Mouse (Mus musculus) midbrain, embryonic 12.5 days (tissue): Measurements from ENCODE around the gene Slfn2. TPM values are rescaled to one million over a fixed set of nuclear protein-coding genes. Genes with fewer than 3 reads are reported as not detected.
"Not testable (repeated sequence)": the region's sequence is repeated elsewhere in the genome, so short reads cannot be mapped to it uniquely, and the experiment has no call there.

Source experiments
- ATAC-seq: fragments of 200-750 bp; cut with Nextera tagmentation; 2 replicates; pipeline ENCODE4 v1.8.0; 2017; ENCODE audit warnings: low read depth, moderate TSS enrichment, moderate library complexity; ENCODE audit not compliant: low FRiP score
- H3K27ac ChIP-seq: fragments of 300-500 bp; sonication (generic); replicated peaks from 2 replicates; pipeline ENCODE4 v1.5.1; 2016; ENCODE audit warnings: mild to moderate bottlenecking
- H3K27me3 ChIP-seq: fragments of 300-500 bp; sonication (generic); 2 replicates; pipeline ENCODE4 v1.6.1; 2016; ENCODE audit warnings: mild to moderate bottlenecking
- H3K36me3 ChIP-seq: fragments of 300-500 bp; sonication (generic); 2 replicates; pipeline ENCODE4 v1.6.1; 2016
- H3K4me1 ChIP-seq: fragments of 300-500 bp; sonication (generic); 2 replicates; pipeline ENCODE4 v1.6.1; 2016
- H3K4me2 ChIP-seq: fragments of 300-500 bp; sonication (generic); replicated peaks from 2 replicates; pipeline ENCODE4 v1.6.1; 2016; ENCODE audit warnings: mild to moderate bottlenecking, moderate library complexity
- H3K4me3 ChIP-seq: fragments of 300-500 bp; sonication (generic); 2 replicates; pipeline ENCODE4 v1.5.1; 2016; ENCODE audit warnings: mild to moderate bottlenecking
- H3K9ac ChIP-seq: fragments of 300-500 bp; sonication (generic); replicated peaks from 2 replicates; pipeline ENCODE4 v1.6.1; 2016; ENCODE audit warnings: mild to moderate bottlenecking, moderate library complexity
- H3K9me3 ChIP-seq: fragments of 300-500 bp; sonication (generic); 2 replicates; pipeline ENCODE4 v1.6.1; 2016; ENCODE audit warnings: mild to moderate bottlenecking
- WGBS: fragments of 180-500 bp; shearing (Covaris S2); methylation state at CpG from one replicate; pipeline ENCODE4 v1.1.7; 2016; 5-methylcytosine and 5-hydroxymethylcytosine counted together
- polyA plus RNA-seq: library from polyadenylated mRNA; unstranded; fragments of >200 nt; fragmentation: Nextera tagmentation; extraction: Ambion mirVana; gene quantifications from 2 replicates; pipeline ENCODE4 v1.2.1, GENCODE M21; 2016

The Slfn2 gene
- polyA plus RNA-seq = 1.4 and 1.6 TPM in 2 replicates

DNA sequence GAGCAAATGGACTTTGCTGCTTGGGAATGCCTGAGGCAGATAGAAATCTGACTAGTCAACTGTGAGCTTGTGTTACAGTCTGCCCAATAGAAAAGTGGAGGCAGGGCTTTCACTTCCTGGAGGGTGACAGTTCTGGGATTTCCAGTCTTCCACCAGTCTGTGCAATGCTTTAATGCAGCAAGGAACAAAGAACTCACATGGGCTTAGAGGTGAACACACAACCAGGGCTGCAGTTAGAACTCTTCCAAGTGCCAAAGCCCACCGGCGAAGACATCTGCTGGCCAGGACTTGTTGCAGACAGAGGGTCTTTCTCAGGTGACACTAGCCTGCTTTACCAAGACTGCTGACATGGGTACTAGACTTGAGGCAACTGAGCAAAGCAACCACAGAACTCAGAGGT, at the start of gene Slfn2:
TSS of gene Slfn2 (plus strand) at position 167 of the 400 bp plus-strand sequence.
- Histone ChIP-seq H3K4me2 (no peak within 1 kb of the TSS), H3K4me3 (no peak within 1 kb of the TSS), H3K27me3 (no peaks in the 10 kb centered on the region), H3K9me3 (no peaks in the 10 kb centered on the region), H3K27ac (no peak within 1 kb of the TSS), H3K36me3 (no peaks in the 10 kb centered on the region), H3K9ac (no peak within 1 kb of the TSS), H3K4me1 (0 out of 2 replicates have a peak, but pooled peaks cover 4% of the 10 kb centered on the region)
- WGBS = 77% methylated on average over 2 of the region's 2 CpGs
- ATAC-seq = no peak

DNA sequence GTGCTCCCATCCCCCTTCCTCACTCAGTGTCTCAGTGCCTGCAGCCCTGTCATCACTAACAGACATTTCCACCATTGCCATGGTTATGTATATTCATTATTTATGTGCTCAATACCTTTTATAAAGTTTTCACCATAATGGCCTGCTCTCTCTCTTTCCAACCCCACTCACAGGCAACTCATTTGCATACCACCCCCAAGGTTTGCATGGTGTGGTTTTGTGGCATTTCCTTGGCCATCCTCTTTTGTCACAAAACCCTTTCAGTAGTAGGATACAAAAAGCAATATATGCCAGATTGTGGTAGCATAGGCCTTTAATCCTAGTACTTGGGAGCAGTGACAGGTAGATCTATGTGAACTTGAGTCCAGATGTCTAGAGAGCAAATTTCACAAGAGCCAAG, 48.8 kb upstream of the Slfn2 start:
- Histone ChIP-seq H3K4me2 (no peak overlapping the region), H3K9ac (no peak overlapping the region), H3K27me3 (no peaks in the 10 kb centered on the region), H3K27ac (no peak overlapping the region), H3K36me3 (no peaks in the 10 kb centered on the region), H3K9me3 (no peaks in the 10 kb centered on the region), H3K4me1 (no peaks in the 10 kb centered on the region), H3K4me3 (no peak overlapping the region)
- ATAC-seq = no peak

DNA sequence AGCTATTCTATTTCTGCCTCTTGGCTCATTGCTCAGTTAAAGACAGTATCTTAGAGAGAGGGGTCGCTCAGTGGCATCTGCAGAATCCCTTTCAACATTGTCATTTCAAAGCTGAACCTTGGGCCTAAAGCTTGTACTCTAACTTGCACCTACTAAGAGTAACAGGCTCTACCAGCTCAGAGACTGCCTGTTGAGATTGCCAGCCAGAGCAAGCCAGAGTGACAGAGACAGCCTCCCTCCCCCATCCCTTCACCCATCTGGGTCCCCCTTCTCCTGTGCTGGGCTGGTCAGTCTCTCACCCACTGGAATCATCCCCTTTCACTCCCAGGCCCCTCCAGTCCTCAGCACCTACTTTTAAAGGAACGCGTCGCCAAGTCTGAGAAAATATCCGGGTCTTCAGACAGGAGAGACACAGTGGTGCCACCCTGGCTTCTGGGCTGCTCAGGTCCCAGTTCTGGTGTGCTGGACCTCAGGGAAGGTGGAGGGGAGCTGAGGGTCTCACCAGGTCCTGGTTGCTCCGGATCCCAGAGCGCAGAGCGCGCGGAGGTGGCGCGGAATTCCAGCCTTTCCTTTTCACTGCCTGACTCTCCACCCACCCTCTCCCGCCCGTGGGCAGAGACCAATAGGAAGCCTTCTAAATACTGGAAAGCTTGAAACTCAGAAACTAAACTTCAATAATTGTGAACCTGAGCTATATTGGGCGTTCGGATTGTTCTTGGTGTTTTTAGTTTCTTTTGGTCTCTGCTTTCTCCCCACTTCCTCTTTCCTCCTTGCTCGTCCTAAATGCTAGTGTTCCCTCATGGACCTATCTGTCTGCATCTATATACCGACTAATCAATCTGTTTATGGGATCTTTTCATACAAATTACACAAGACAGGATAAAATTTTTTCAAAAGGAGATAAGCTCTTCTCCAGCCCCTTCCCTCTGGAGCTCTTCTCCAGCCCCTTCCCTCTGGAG, 45.1 kb upstream of the Slfn2 start:
- H3K9ac ChIP-seq, H3K4me3 ChIP-seq, H3K4me1 ChIP-seq, ATAC-seq, H3K36me3 ChIP-seq, H3K9me3 ChIP-seq, H3K4me2 ChIP-seq, H3K27me3 ChIP-seq, H3K27ac ChIP-seq: not testable (repeated sequence)
- WGBS = 86% methylated on average over 18 of the region's 18 CpGs

DNA sequence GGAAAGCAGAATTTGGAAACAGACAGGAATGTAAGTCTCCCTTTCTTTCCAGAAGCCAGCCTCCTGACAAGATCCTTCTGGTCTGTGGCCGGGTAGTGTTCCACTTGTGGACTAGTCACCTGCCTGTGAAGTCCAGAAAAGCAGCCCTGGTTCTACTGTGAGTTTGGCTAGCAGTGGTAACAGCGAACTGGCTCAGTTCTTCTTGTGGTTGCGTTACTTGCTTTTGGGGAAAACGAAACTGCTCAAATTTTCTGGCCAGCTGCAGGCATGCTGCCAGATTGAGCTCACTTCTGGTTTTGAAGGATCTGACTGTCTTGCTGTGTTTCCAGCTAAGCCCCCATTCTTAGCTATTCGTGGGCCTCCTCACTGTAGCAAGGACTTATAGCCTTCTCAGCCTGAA, 44.3 kb upstream of the Slfn2 start, which contains the start of gene Slfn8:
TSS of gene Slfn8 (minus strand) at position 190 of the 400 bp plus-strand sequence.
- WGBS = 81% methylated on average over 5 of the region's 5 CpGs
- ATAC-seq = no peak

DNA sequence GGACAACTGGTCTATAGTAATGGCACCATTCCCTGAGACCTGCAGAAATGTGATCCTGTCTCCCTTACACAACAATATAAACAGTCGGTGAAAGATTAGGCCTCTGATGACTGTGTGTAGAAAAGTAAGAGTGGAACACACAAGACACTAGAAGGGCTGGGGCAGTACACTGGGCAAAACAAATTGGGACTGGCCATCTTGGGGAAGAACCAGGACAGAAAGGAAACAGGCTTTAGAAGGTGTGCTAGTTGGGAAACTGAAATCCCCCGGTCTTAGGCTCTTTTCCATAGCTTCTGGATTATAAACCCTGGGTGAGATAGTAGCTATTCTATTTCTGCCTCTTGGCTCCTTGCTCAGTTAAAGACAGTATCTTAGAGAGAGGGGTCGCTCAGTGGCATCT, 26.2 kb upstream of the Slfn2 start:
- WGBS = 93% methylated on average over 3 of the region's 3 CpGs
- H3K27me3 ChIP-seq, H3K4me2 ChIP-seq, H3K4me3 ChIP-seq, ATAC-seq, H3K9me3 ChIP-seq, H3K36me3 ChIP-seq, H3K27ac ChIP-seq, H3K9ac ChIP-seq, H3K4me1 ChIP-seq: not testable (repeated sequence)

More for the DNA sequence above, 44.3 kb upstream of the Slfn2 start, which contains the start of gene Slfn8:
- H3K9me3 ChIP-seq = no peaks in the 10 kb centered on the region
- H3K4me1 ChIP-seq = no peaks in the 10 kb centered on the region
- no peaks in the 10 kb centered on the region for H3K27me3 ChIP-seq
- H3K27ac ChIP-seq = no peak within 1 kb of the TSS
- no peak within 1 kb of the TSS for H3K4me2 ChIP-seq
- H3K9ac ChIP-seq = no peak within 1 kb of the TSS
- no peak within 1 kb of the TSS for H3K4me3 ChIP-seq
- H3K36me3 ChIP-seq = no peaks in the 10 kb centered on the region

DNA sequence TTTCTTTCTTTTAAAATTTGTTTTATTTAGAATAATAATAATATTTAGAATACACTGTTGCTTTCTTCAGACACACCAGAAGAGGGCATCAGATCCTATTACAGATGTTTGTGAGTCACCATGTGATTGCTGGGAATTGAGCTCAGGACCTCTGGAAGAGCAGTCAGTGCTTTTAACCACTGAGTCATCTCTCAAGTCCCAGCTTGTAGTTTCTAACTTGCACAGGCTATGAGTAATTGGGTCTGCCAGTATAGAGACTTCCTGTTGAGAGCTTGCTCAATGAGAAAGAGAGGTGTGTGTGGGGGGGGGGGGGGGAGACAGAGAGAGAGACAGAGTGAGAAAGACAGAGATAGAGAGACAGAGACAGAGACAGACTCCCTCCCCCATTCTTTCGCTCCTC, 25.8 kb upstream of the Slfn2 start:
- Histone ChIP-seq H3K9ac (no peak overlapping the region), H3K27ac (no peak overlapping the region), H3K27me3 (no peaks in the 10 kb centered on the region; the same call in 1 of the 2 replicates), H3K4me2 (no peak overlapping the region), H3K4me1 (no peaks in the 10 kb centered on the region), H3K9me3 (no peaks in the 10 kb centered on the region), H3K4me3 (no peak overlapping the region), H3K36me3 (no peaks in the 10 kb centered on the region)
- WGBS = 86% methylated on average over 1 of the region's 1 CpGs
- ATAC-seq = no peak

DNA sequence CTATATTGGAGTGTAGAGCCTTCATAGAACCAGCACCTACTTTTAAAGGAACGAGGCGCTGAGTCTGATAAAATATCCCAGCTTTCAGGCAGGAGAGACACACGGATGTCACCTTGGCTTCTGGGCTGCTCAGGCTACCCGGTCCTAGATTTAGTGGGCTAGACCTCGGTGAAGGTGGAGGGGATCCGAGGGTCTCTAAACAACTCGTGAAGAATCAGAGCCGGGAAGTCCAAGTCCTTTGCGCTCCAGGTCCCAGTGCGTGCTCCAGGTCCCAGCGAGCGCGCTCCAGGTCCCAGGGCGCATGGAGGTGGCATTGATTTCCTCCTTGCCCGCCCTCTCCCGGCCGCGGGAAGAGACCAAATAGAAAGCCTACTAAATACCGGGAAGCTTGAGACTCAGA, 25.1 kb upstream of the Slfn2 start:
- WGBS = 17% methylated on average over 19 of the region's 19 CpGs
- no peaks in the 10 kb centered on the region for H3K4me1 ChIP-seq
- no peak overlapping the region for H3K9ac ChIP-seq
- no peaks in the 10 kb centered on the region for H3K36me3 ChIP-seq
- no peaks in the 10 kb centered on the region; the same call in 1 of the 2 replicates for H3K27me3 ChIP-seq
- no peak overlapping the region for H3K27ac ChIP-seq
- H3K4me3 ChIP-seq = no peak overlapping the region
- no peak for ATAC-seq
- 0 out of 2 replicates have a peak overlapping the region, but pooled peaks have one; percentile 22 for H3K4me2 ChIP-seq
- no peaks in the 10 kb centered on the region for H3K9me3 ChIP-seq

DNA sequence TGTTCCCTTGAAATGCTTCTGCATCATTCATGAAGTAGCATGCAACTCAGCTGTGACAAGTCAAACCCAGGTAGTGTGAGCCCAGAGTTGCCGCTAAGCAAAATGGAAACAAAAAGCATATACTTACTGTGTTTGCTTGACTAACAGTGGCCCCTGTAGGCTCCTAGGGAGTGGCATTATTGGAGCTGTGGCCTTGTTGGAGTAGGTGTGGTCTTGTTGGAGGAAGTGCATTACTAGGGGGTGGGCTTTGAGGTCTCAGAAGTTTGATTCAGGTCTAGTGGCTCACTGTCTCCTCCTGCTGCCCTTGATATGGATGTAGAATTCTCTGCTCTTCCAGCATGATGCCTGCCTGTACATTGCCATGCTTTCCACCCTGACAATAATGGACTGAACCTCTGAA, 24.6 kb upstream of the Slfn2 start:
- Histone ChIP-seq H3K4me1 (no peaks in the 10 kb centered on the region), H3K9ac (no peak overlapping the region), H3K4me3 (no peak overlapping the region), H3K9me3 (no peaks in the 10 kb centered on the region), H3K4me2 (no peak overlapping the region), H3K27me3 (no peaks in the 10 kb centered on the region; the same call in 1 of the 2 replicates), H3K36me3 (no peaks in the 10 kb centered on the region), H3K27ac (no peak overlapping the region)
- no peak for ATAC-seq
- WGBS = 30% methylated on average over 1 of the region's 1 CpGs

DNA sequence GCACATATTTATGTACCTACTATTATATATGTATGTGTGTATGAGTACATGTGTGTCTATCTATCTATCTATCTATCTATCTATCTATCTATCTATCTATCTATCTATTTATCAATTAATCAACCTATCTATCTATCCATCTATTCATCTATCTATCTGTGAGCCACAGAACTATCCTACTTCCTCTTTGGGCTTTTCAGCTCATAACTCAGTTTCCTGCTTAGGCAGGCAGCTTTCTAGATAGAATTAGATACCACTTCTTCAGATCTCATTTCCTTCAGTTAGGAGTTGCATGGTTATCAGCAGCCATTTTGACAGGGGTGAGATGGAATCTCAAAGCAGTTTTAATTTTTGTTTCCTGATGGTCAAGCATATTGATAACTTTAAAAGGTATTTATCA, 23.9 kb upstream of the Slfn2 start:
- Histone ChIP-seq H3K27me3 (no peaks in the 10 kb centered on the region; the same call in 1 of the 2 replicates), H3K4me3 (no peak overlapping the region), H3K4me1 (no peaks in the 10 kb centered on the region), H3K9ac (no peak overlapping the region), H3K9me3 (no peaks in the 10 kb centered on the region), H3K27ac (no peak overlapping the region), H3K36me3 (no peaks in the 10 kb centered on the region), H3K4me2 (no peak overlapping the region)
- ATAC-seq = no peak

DNA sequence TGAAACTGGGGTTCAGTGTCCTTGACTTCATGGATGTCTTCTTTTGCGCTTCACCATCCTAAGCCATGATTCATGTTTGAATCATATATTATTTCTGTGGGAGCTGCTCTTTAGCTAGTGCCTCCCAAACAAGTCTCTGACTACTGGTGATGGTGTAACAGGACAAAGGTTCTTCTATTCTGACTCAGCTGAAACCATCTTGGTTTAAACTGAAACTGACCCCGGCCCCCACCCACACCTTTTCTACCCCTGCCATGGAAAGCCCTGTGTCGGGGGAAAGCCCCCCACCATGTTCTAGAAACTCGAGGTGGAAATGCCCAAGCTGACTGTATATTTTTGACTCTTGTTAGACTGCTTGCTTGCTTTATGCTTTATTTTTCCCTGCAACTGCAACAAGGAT, 21.0 kb upstream of the Slfn2 start:
- no peaks in the 10 kb centered on the region; the same call in 1 of the 2 replicates for H3K27me3 ChIP-seq
- no peak overlapping the region for H3K4me3 ChIP-seq
- no peaks in the 10 kb centered on the region for H3K36me3 ChIP-seq
- no peak overlapping the region for H3K27ac ChIP-seq
- H3K9ac ChIP-seq = no peak overlapping the region
- no peaks in the 10 kb centered on the region for H3K9me3 ChIP-seq
- no peak overlapping the region for H3K4me2 ChIP-seq
- no peaks in the 10 kb centered on the region for H3K4me1 ChIP-seq
- whole genome bisulfite sequencing = 88% methylated on average over 4 of the region's 4 CpGs
- no peak for ATAC-seq

DNA sequence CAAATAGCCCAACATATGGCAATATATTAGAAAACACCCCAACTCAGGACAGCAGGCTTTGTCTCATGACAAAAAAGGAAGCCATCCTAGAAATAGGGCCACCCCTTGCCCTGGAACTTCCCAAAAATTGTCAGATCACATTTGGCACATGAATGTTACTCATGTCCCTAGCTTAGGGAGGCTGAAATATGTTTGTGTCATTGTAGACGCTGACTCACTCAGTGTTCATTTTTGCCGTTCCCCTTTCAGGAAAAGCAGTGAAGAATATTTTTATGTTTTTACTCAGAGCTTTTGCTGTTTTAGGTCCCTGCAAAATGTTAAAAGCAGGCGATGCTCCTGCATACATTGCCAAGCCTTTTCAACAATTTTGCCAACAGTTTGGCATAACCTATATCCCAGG, 19.3 kb upstream of the Slfn2 start:
- Histone ChIP-seq H3K9me3 (no peaks in the 10 kb centered on the region), H3K27me3 (no peaks in the 10 kb centered on the region; the same call in 1 of the 2 replicates), H3K36me3 (no peaks in the 10 kb centered on the region), H3K4me2 (no peak overlapping the region), H3K27ac (no peak overlapping the region), H3K9ac (no peak overlapping the region), H3K4me3 (no peak overlapping the region), H3K4me1 (no peaks in the 10 kb centered on the region)
- WGBS = 87% methylated on average over 3 of the region's 3 CpGs
- no peak for ATAC-seq

DNA sequence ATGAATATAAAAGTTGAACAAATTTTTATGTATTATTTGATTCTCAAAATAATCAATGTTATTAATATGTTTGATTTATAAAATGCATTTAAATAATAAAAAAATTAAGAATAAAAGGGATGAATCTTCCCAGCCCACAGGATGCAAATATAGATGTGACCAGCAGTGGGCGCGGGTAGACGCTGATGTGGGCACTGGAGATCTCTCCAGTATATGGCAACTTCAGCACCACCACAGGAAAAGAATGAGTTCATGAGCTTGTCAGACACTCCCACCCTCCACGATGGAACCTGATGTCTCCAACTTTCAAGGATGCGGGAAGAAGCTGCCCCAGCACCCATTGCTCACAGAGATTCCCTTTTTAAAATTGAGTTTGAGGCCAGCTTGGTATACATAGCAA, 7.0 kb upstream of the Slfn2 start:
- H3K36me3 ChIP-seq = no peaks in the 10 kb centered on the region
- H3K9me3 ChIP-seq = no peaks in the 10 kb centered on the region
- ATAC-seq = no peak
- H3K4me1 ChIP-seq = no peaks in the 10 kb centered on the region
- H3K27me3 ChIP-seq = no peaks in the 10 kb centered on the region
- WGBS = 9% methylated on average over 5 of the region's 5 CpGs
- no peak overlapping the region for H3K9ac ChIP-seq
- no peak overlapping the region for H3K4me3 ChIP-seq
- H3K27ac ChIP-seq = no peak overlapping the region
- H3K4me2 ChIP-seq = no peak overlapping the region
